ENCODE assay signal across 28 mouse cellular contexts in genomic region chr16:76837450-76837849, GRCm38 (mm10).
"Had no signal": no experiment of that assay in that cellular context is flagged by ENCODE, and none has a peak within 500 bp of the region (broad histone marks: within the 10 kb centered on the region; RNA-seq: fewer than 3 reads in every experiment).

No protein-coding gene starts in this region.

- H3K9me3 ChIP-seq: heart, embryonic 10.5 days; heart, embryonic 12.5 days; hindbrain, embryonic 10.5 days; hindbrain, embryonic 12.5 days; intestine, embryonic 15.5 days; limb, embryonic 10.5 days; limb, embryonic 12.5 days; liver, embryonic 13.5 days; liver, embryonic 15.5 days had no signal

- H3K9ac ChIP-seq: heart, embryonic 12.5 days; hindbrain, embryonic 12.5 days; hindbrain, embryonic 14.5 days; intestine, embryonic 15.5 days; limb, embryonic 12.5 days; liver, embryonic 13.5 days; liver, embryonic 15.5 days had no signal

- H3K27me3 ChIP-seq: heart, embryonic 12.5 days; hindbrain, embryonic 12.5 days; intestine, embryonic 15.5 days; limb, embryonic 12.5 days; liver, embryonic 13.5 days; liver, embryonic 15.5 days had no signal

- ATAC-seq: hindbrain, embryonic 16.5 days; inflammation-experienced regulatory T-cells, adult 6 months; intestine, embryonic 15.5 days; intestine, postnatal 0 days had no signal

- DNase-seq: gastrocnemius, adult 2 months; gastrocnemius, postnatal 10 days; gastrocnemius, postnatal 25 days; heart, adult 18-20 months; heart, postnatal 10 days; heart, postnatal 4 days; kidney, adult 18-20 months; kidney, adult 8-10 months; kidney, postnatal 10 days; kidney, postnatal 25 days; kidney, postnatal 4 days; liver; liver, embryonic 13.5 days had no signal

- H3K4me1 ChIP-seq: heart, embryonic 10.5 days; heart, embryonic 12.5 days; hindbrain, embryonic 10.5 days; hindbrain, embryonic 12.5 days; intestine, embryonic 15.5 days; limb, embryonic 10.5 days; limb, embryonic 12.5 days; liver, embryonic 13.5 days; liver, embryonic 15.5 days had no signal

- H3K4me3 ChIP-seq: gastrocnemius, adult 2 months; heart, embryonic 10.5 days; heart, embryonic 12.5 days; hindbrain, embryonic 10.5 days; hindbrain, embryonic 12.5 days; intestine, embryonic 15.5 days; layer of hippocampus, adult 2 months; left cerebral cortex, adult 2 months; limb, embryonic 10.5 days; limb, embryonic 12.5 days; liver, embryonic 13.5 days; liver, embryonic 15.5 days had no signal

- H3K27ac ChIP-seq: gastrocnemius, adult 2 months; heart, embryonic 10.5 days; hindbrain, embryonic 10.5 days; hindbrain, embryonic 12.5 days; hindbrain, embryonic 14.5 days; intestine, embryonic 15.5 days; layer of hippocampus, adult 2 months; left cerebral cortex, adult 2 months; limb, embryonic 10.5 days; limb, embryonic 12.5 days; liver, embryonic 13.5 days; liver, embryonic 15.5 days had no signal

- H3K4me2 ChIP-seq: heart, embryonic 12.5 days; hindbrain, embryonic 12.5 days; hindbrain, embryonic 14.5 days; intestine, embryonic 15.5 days; limb, embryonic 12.5 days; liver, embryonic 11.5 days; liver, embryonic 13.5 days; liver, embryonic 15.5 days had no signal

- H3K36me3 ChIP-seq: heart, embryonic 10.5 days; heart, embryonic 12.5 days; hindbrain, embryonic 10.5 days; hindbrain, embryonic 12.5 days; intestine, embryonic 15.5 days; limb, embryonic 10.5 days; limb, embryonic 12.5 days; liver, embryonic 13.5 days; liver, embryonic 15.5 days had no signal
